In genomic region chr16:32110951-32111699, GRCm38 (mm10) we compare ENCODE assay signal across 12 mouse cellular contexts. TPM values are rescaled to one million over a fixed set of nuclear protein-coding genes. Genes with fewer than 3 reads are reported as not detected.
DNase-seq lines count a peak whose midpoint lies in the region; ATAC-seq and TF ChIP-seq lines count a peak whose summit lies in the region.
"Had no signal": no experiment of that assay in that cellular context is flagged by ENCODE, and none has a peak within 500 bp of the region (broad histone marks: within the 10 kb centered on the region; RNA-seq: fewer than 3 reads in every experiment).

No protein-coding gene starts in this region.

- H3K27ac ChIP-seq in left cerebral cortex, adult 2 months: no peak overlapping the region
- no peak overlapping the region for H3K27ac ChIP-seq in hindbrain, embryonic 10.5 days
- H3K27ac ChIP-seq: embryonic facial prominence, embryonic 12.5 days; liver, embryonic 13.5 days had no signal

- H3K27me3 ChIP-seq in hindbrain, embryonic 10.5 days (ENCODE audit: insufficient read depth, poor library complexity, severe bottlenecking): 0 out of 2 replicates have a peak, but pooled peaks cover 4% of the 10 kb centered on the region
- H3K27me3 ChIP-seq: embryonic facial prominence, embryonic 12.5 days; liver, embryonic 13.5 days had no signal

- intact Hi-C loops in left cerebral cortex, adult 2 months (cut with DNase I): loop anchor here (5.0 kb wide), 2 partner anchors 136 to 166 kb away; partner anchors contain the start of genes Fbxo45, Rnf168 and Wdr53
- intact Hi-C loops in left cerebral cortex, postnatal 4 days (cut with DNase I): loop anchor here (10.0 kb wide), 1 partner anchor 354 kb away; no protein-coding TSS in a partner anchor

- peak; percentile 15 for ATAC-seq in CD4-positive, CD25-positive, alpha-beta regulatory T cell, adult 4 months
- ATAC-seq: inflammation-experienced regulatory T-cells, adult 6 months had no signal

- H3K4me3 ChIP-seq in left cerebral cortex, adult 2 months: no peak overlapping the region
- H3K4me3 ChIP-seq in hindbrain, embryonic 10.5 days: no peak overlapping the region
- H3K4me3 ChIP-seq: embryonic facial prominence, embryonic 12.5 days; liver, embryonic 13.5 days had no signal

- peak; percentile 13 to 27 for DNase-seq in cerebellum, postnatal 14 days
- no peak for DNase-seq in cerebellum, adult 11 months
- DNase-seq in left cerebral cortex, adult 2 months (ENCODE audit: extremely low spot score in 1 of 2, low spot score in 2 of 2): no peak
- DNase-seq in left cerebral cortex, postnatal 4 days: no peak
- peak; percentile 82 for DNase-seq in naive thymus-derived CD4-positive, alpha-beta T cell, adult 2 months (ENCODE audit: low read depth)
- DNase-seq in right cerebral cortex, adult 2 months (ENCODE audit: low spot score in 2 of 2): no peak
- DNase-seq in hindbrain, embryonic 10.5 days (ENCODE audit: low spot score): no peak
- DNase-seq: liver, embryonic 13.5 days had no signal

- no peaks in the 10 kb centered on the region for H3K4me1 ChIP-seq in hindbrain, embryonic 10.5 days (replicated peaks)
- H3K4me1 ChIP-seq: embryonic facial prominence, embryonic 12.5 days had no signal

- H3K9me3 ChIP-seq in hindbrain, embryonic 10.5 days: no peaks in the 10 kb centered on the region
- H3K9me3 ChIP-seq: embryonic facial prominence, embryonic 12.5 days; G1E; liver, embryonic 13.5 days had no signal

- WGBS in hindbrain, embryonic 10.5 days: 84% methylated on average over 15 of the region's 15 CpGs

- peaks cover 43% of the 10 kb centered on the region for H3K36me3 ChIP-seq in hindbrain, embryonic 10.5 days

- peak; percentile 38 for TF ChIP-seq CTCF in left cerebral cortex, adult 2 months (IDR thresholded peaks at IDR 0.05)

RNA-seq across cellular contexts. Expression of gene Cep19, which starts 11.5 kb away (rescaled TPM):
- 10 to 100 TPM; 65.2 to 67.7 TPM for total RNA-seq in left cerebral cortex, adult 2 months (2021)
- total RNA-seq in left cerebral cortex, postnatal 4 days (2021): 10 to 100 TPM; 38.4 to 40.7 TPM
- 10 to 100 TPM; 35.0 to 37.8 TPM for polyA plus RNA-seq in CD4-positive, CD25-positive, alpha-beta regulatory T cell, adult 4 months (2017; shearing (Covaris generic))
- 37.9 and 39.4 TPM in 2 replicates for polyA plus RNA-seq in hindbrain, embryonic 10.5 days (2016; fragmentation: Nextera tagmentation; extraction: Ambion mirVana)

RNA-seq across cellular contexts. Expression of gene Pigx, which starts 11.6 kb away (rescaled TPM):
- total RNA-seq in left cerebral cortex, adult 2 months (2021): 10 to 100 TPM; 20.9 to 24.1 TPM
- total RNA-seq in left cerebral cortex, postnatal 4 days (2021): 10 to 100 TPM; 44.1 TPM
- 100 to 1,000 TPM; 108 to 131 TPM for polyA plus RNA-seq in CD4-positive, CD25-positive, alpha-beta regulatory T cell, adult 4 months (2017; shearing (Covaris generic))
- polyA plus RNA-seq in hindbrain, embryonic 10.5 days (2016; fragmentation: Nextera tagmentation; extraction: Ambion mirVana): 149 and 159 TPM in 2 replicates

RNA-seq across cellular contexts. Expression of gene Pak2, which starts 32.0 kb away (rescaled TPM):
- 10 to 100 TPM; 25.9 to 26.9 TPM for total RNA-seq in left cerebral cortex, adult 2 months (2021)
- 10 to 100 TPM; 47.0 to 53.4 TPM for total RNA-seq in left cerebral cortex, postnatal 4 days (2021)
- 10 to 100 TPM; 65.2 to 77.0 TPM for polyA plus RNA-seq in CD4-positive, CD25-positive, alpha-beta regulatory T cell, adult 4 months (2017; shearing (Covaris generic))
- 35.7 and 39.4 TPM in 2 replicates for polyA plus RNA-seq in hindbrain, embryonic 10.5 days (2016; fragmentation: Nextera tagmentation; extraction: Ambion mirVana)

RNA-seq across cellular contexts. Expression of gene Nrros, which starts 54.3 kb away (rescaled TPM):
- total RNA-seq in left cerebral cortex, adult 2 months (2021): 1 to 10 TPM; 8.7 to 9.1 TPM
- total RNA-seq in left cerebral cortex, postnatal 4 days (2021): 1 to 10 TPM; 5.7 to 5.9 TPM
- polyA plus RNA-seq in CD4-positive, CD25-positive, alpha-beta regulatory T cell, adult 4 months (2017; shearing (Covaris generic)): 10 to 100 TPM; 61.7 to 77.0 TPM
- polyA plus RNA-seq in hindbrain, embryonic 10.5 days (2016; fragmentation: Nextera tagmentation; extraction: Ambion mirVana): 7.8 and 11.1 TPM in 2 replicates

Comparison
In these comparisons a context has a peak if more than half of its experiments do, and no peak if none do; other contexts are left out.
1. DNase-seq: peak in cerebellum, postnatal 14 days (2 of 2) and naive thymus-derived CD4-positive, alpha-beta T cell, adult 2 months (single experiment); none in cerebellum, adult 11 months (single experiment), left cerebral cortex, adult 2 months (0 of 2), left cerebral cortex, postnatal 4 days (single experiment), right cerebral cortex, adult 2 months (0 of 2) and hindbrain, embryonic 10.5 days (single experiment).